Mouse (Mus musculus): Measurements from ENCODE around the gene Bend3.
"Not testable (repeated sequence)": the region's sequence is repeated elsewhere in the genome, so short reads cannot be mapped to it uniquely, and the experiment has no call there.

GRCm38 (mm10) chr10:43523931-43524330, 45.3 kb downstream of the Bend3 start, which contains the start of gene Gm9803:
- TF ChIP-seq CTCF (IDR thresholded peaks at IDR 0.05; ENCODE audit: low read depth, low read length); POLR2A (IDR thresholded peaks at IDR 0.05; ENCODE audit: borderline replicate concordance, low read depth, low read length): not testable (repeated sequence)

All from bone marrow macrophage, adult 2 months (primary cell).